ENCODE assay signal across 8 mouse cellular contexts in the genomic region with DNA sequence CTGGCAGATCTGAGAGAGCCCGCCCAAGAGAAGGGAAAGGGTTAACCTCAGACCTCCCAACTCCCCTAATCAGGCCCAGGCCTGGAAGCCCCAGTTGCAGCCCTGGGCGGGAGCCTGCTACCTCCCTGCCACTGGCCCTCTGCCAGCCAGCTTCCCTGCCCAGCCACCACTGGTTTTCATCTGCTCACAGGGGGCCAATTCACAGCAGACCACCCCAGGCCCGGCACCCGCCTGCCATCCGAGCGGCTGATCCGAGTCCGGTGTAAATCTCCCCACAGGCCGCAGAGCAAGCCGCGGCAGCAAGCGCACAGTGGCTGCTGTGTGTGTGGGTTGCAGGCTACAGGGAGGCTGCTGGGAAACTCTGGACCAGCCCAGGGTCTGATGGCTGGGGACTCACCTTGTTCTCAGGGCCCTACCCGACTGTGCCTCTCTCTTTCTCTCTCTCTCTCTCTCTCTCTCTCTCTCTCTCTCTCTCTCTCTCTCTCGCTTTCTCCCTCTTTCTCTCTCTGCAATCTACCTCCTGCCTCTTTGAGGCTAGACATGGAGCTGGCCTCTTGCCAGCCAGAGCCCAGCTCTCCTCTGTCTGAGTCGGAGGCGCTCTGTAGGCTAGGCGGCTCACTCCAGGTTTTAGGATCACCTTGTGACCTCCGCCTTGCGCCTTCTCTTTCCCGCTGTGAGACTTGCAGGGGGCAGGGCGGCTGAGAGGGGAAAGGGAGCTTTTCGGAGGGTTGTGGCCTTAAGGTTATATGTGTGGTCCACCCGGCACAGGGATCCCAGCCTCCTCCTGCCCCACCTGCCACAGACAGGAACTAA. TPM values are rescaled to one million over a fixed set of nuclear protein-coding genes. Genes with fewer than 3 reads are reported as not detected.
DNase-seq lines count a peak whose midpoint lies in the region; ATAC-seq lines count a peak whose summit lies in the region.

No protein-coding gene starts in this region.

- no peaks in the 10 kb centered on the region for H3K9me3 ChIP-seq in heart, embryonic 16.5 days (replicated peaks; ENCODE audit: control insufficient read depth, low read length)
- H3K9me3 ChIP-seq in hindbrain, embryonic 13.5 days = no peaks in the 10 kb centered on the region
- H3K9me3 ChIP-seq in midbrain, embryonic 12.5 days = no peaks in the 10 kb centered on the region

- peaks cover 15% of the 10 kb centered on the region for H3K4me1 ChIP-seq in heart, embryonic 16.5 days (ENCODE audit: control insufficient read depth, insufficient read depth, low read length)
- peaks cover 21% of the 10 kb centered on the region for H3K4me1 ChIP-seq in hindbrain, embryonic 13.5 days (replicated peaks)
- H3K4me1 ChIP-seq in midbrain, embryonic 12.5 days = peaks cover 20% of the 10 kb centered on the region

- H3K27me3 ChIP-seq in heart, embryonic 16.5 days (ENCODE audit: control insufficient read depth, insufficient read depth, low read length) = peaks cover 33% of the 10 kb centered on the region
- H3K27me3 ChIP-seq in hindbrain, embryonic 13.5 days = peaks cover 90% of the 10 kb centered on the region
- peaks cover 74% of the 10 kb centered on the region for H3K27me3 ChIP-seq in midbrain, embryonic 12.5 days

- peak overlapping the region; percentile 38 for H3K4me2 ChIP-seq in heart, embryonic 16.5 days (ENCODE audit: low read depth, low read length)
- peak overlapping the region; percentile 38 for H3K4me2 ChIP-seq in hindbrain, embryonic 13.5 days
- peak overlapping the region; percentile 26 for H3K4me2 ChIP-seq in midbrain, embryonic 12.5 days (replicated peaks)

- H3K27ac ChIP-seq in heart, embryonic 16.5 days (ENCODE audit: low read length) = no peak overlapping the region
- H3K27ac ChIP-seq in hindbrain, embryonic 13.5 days = peak overlapping the region; percentile 23; the same call in 1 of the 2 replicates
- H3K27ac ChIP-seq in midbrain, embryonic 12.5 days (replicated peaks) = no peak overlapping the region

- no peak overlapping the region for H3K4me3 ChIP-seq in heart, embryonic 16.5 days (ENCODE audit: low read length)
- peak overlapping the region; percentile 5; the same call in 1 of the 2 replicates for H3K4me3 ChIP-seq in hindbrain, embryonic 13.5 days
- no peak overlapping the region for H3K4me3 ChIP-seq in midbrain, embryonic 12.5 days

- ATAC-seq in heart, embryonic 16.5 days (replicated peaks; ENCODE audit: extremely low read depth, insufficient read depth, low FRiP score) = 0 out of 2 replicates have a peak, but pooled peaks have one; percentile 37
- peak; percentile 68 for ATAC-seq in hindbrain, embryonic 13.5 days (ENCODE audit: low FRiP score)
- peak; percentile 41; the same call in 1 of the 2 replicates for ATAC-seq in midbrain, embryonic 12.5 days (ENCODE audit: low FRiP score, low read depth)

- H3K36me3 ChIP-seq in heart, embryonic 16.5 days (ENCODE audit: control insufficient read depth, insufficient read depth) = no peaks in the 10 kb centered on the region
- H3K36me3 ChIP-seq in hindbrain, embryonic 13.5 days = no peaks in the 10 kb centered on the region
- no peaks in the 10 kb centered on the region for H3K36me3 ChIP-seq in midbrain, embryonic 12.5 days

- peak overlapping the region; percentile 53; the same call in 1 of the 2 replicates for H3K9ac ChIP-seq in heart, embryonic 16.5 days (ENCODE audit: low read length)
- H3K9ac ChIP-seq in hindbrain, embryonic 13.5 days = peak overlapping the region; percentile 61; the same call in 1 of the 2 replicates
- H3K9ac ChIP-seq in midbrain, embryonic 12.5 days (replicated peaks) = no peak overlapping the region

- DNase-seq in heart, adult 8-10 months (ENCODE audit: low spot score) = no peak
- DNase-seq in embryo, embryonic 10 days (ENCODE audit: low spot score) = peak; percentile 61
- DNase-seq in left cerebral cortex, postnatal 36 days (ENCODE audit: low spot score in 2 of 2) = no peak
- no peak for DNase-seq in gastrocnemius, postnatal 36 days
- no peak for DNase-seq in kidney, adult 18-20 months

- 10% methylated on average over 23 of the region's 23 CpGs for WGBS in heart, embryonic 16.5 days
- 4% methylated on average over 22 of the region's 23 CpGs for WGBS in hindbrain, embryonic 13.5 days
- 3% methylated on average over 23 of the region's 23 CpGs for WGBS in midbrain, embryonic 12.5 days

- intact Hi-C loops in left cerebral cortex, postnatal 36 days (cut with DNase I) = no loop called here
- intact Hi-C loops in gastrocnemius, postnatal 36 days (cut with DNase I) = no loop called here

RNA-seq across cellular contexts. Expression of a gene that starts 46.2 kb away (rescaled TPM):
- polyA plus RNA-seq in heart, embryonic 16.5 days (2015; fragmentation: Nextera tagmentation; extraction: Ambion mirVana) = 0.89 and 1.3 TPM in 2 replicates
- total RNA-seq in heart, adult 8-10 months (2022) = under 1 TPM; 0.35 to 0.69 (median 0.49) TPM
- polyA plus RNA-seq in hindbrain, embryonic 13.5 days (2015; fragmentation: Nextera tagmentation; extraction: Ambion mirVana) = 0.10 and 0.27 TPM in 2 replicates
- polyA plus RNA-seq in midbrain, embryonic 12.5 days (2016; fragmentation: Nextera tagmentation; extraction: Ambion mirVana) = 0.05 TPM in 1 of 2 replicates, not detected in the other
- total RNA-seq in left cerebral cortex, postnatal 36 days (2021) = not detected
- total RNA-seq in gastrocnemius, postnatal 36 days (2021) = under 1 TPM; 0.12 to 0.23 TPM
